Mouse (Mus musculus) liver, embryonic 13.5 days (tissue): Measurements from ENCODE around the gene Gm3448. TPM values are rescaled to one million over a fixed set of nuclear protein-coding genes. Genes with fewer than 3 reads are reported as not detected.
A peak's percentile ranks its signal among the peaks of the same experiment; 100 is the strongest.
"Not testable (repeated sequence)": the region's sequence is repeated elsewhere in the genome, so short reads cannot be mapped to it uniquely, and the experiment has no call there.

Experiments used
- ATAC-seq: fragments of 200-750 bp; cut with Nextera tagmentation; 2 replicates; pipeline ENCODE4 v1.8.0; 2017; ENCODE audit warnings: low read depth, mild to moderate bottlenecking, moderate number of reproducible peaks, moderate library complexity
- DNase-seq: peaks from one replicate; pipeline ENCODE4 v3.0.0; 2022
- H3K27ac ChIP-seq: fragments of 300-500 bp; sonication (generic); 2 replicates; pipeline ENCODE4 v1.5.1; 2015; ENCODE audit warnings: moderate library complexity, mild to moderate bottlenecking, inconsistent platforms
- H3K27me3 ChIP-seq: fragments of 300-500 bp; sonication (generic); 2 replicates; pipeline ENCODE4 v1.6.1; 2015; ENCODE audit warnings: mild to moderate bottlenecking, inconsistent platforms
- H3K36me3 ChIP-seq: fragments of 300-500 bp; sonication (generic); 2 replicates; pipeline ENCODE4 v1.6.1; 2015; ENCODE audit warnings: mild to moderate bottlenecking, inconsistent platforms
- H3K4me1 ChIP-seq: fragments of 300-500 bp; sonication (generic); replicated peaks from 2 replicates; pipeline ENCODE4 v1.6.1; 2015; ENCODE audit warnings: inconsistent platforms
- H3K4me2 ChIP-seq: fragments of 300-500 bp; sonication (generic); 2 replicates; pipeline ENCODE4 v1.6.1; 2015; ENCODE audit warnings: inconsistent platforms, mild to moderate bottlenecking, moderate library complexity
- H3K4me3 ChIP-seq: fragments of 300-500 bp; sonication (generic); replicated peaks from 2 replicates; pipeline ENCODE4 v1.5.1; 2015; ENCODE audit warnings: mild to moderate bottlenecking, inconsistent platforms
- H3K9ac ChIP-seq: fragments of 300-500 bp; sonication (generic); 2 replicates; pipeline ENCODE4 v1.6.1; 2015; ENCODE audit warnings: mild to moderate bottlenecking, inconsistent platforms
- H3K9me3 ChIP-seq: fragments of 300-500 bp; sonication (generic); replicated peaks from 2 replicates; pipeline ENCODE4 v1.6.1; 2016; ENCODE audit warnings: inconsistent platforms
- WGBS: fragments of 180-500 bp; shearing (Covaris S2); methylation state at CpG from one replicate; pipeline ENCODE4 v1.1.7; 2015; ENCODE audit not compliant: insufficient replicate concordance; 5-methylcytosine and 5-hydroxymethylcytosine counted together
- polyA plus RNA-seq: library from polyadenylated mRNA; unstranded; fragments of >200 nt; fragmentation: Nextera tagmentation; extraction: Ambion mirVana; gene quantifications from 2 replicates; pipeline ENCODE4 v1.2.1, GENCODE M21; 2015

Gm3448 gene
- polyA plus RNA-seq, 1 experiment from 2014 or later = 3.9 TPM

DNA sequence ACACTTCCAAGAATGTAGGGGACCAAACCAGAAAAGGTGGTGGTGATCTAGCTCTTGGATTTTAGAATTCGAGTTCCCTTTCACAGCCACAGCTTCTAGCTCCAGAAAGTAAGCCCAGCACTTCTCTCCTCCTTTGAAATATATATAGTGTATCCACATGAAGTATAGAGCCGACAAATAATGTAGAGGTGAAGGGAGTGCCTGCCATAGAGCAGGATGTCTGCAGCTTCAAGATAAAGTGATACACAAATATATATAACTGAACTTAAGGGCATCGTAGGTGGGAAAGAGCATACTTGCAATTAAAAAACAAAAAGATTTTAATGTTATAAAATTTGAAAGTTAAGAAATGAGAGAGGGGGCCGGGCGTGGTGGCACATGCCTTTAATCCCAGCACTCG is 15.8 kb downstream of the Gm3448 start:
- not testable (repeated sequence) for H3K27ac ChIP-seq, H3K9ac ChIP-seq, H3K36me3 ChIP-seq, H3K4me3 ChIP-seq, H3K4me1 ChIP-seq, DNase-seq, H3K4me2 ChIP-seq, H3K9me3 ChIP-seq, H3K27me3 ChIP-seq
- ATAC-seq = peak; percentile 15; the same call in 1 of the 2 replicates
- WGBS = no CpG with 5 or more reads among the region's 6 CpGs

DNA sequence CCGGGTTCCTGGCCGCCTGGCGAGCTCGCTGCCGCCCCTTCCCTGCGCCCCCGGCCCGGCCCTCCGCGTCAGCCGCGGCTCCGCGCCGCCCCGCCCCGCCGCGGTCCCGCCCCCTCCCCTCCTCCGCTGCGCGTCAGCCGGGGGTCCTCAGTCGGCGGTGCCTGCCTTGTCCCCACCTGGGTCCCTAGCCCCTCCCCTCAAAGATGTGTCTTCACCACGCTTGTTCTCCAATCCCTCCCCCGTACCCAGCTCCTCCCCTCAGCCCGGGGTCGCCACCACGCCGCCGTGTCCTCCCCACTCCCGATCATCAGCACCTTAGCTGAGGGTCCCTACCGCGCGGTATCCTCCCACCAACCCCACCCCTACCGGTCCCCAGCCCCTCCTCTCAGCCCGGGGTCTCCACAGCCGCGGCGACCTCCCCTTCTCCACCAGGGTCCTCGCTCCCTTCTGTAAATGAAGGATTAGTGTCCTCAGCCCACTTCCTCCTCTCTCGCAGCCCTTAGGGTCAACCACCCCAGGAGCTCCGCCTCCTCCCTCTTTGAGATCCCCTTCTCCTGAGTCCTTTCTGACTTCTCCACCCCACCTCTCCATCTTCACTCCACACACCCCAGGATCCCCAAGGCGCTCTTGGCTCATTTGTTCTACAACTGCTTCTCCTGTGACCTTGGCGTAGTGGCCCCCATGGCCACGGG is 16.7 kb downstream of the Gm3448 start:
- not testable (repeated sequence) for H3K4me2 ChIP-seq, H3K27me3 ChIP-seq, DNase-seq, H3K4me3 ChIP-seq, H3K9me3 ChIP-seq, H3K4me1 ChIP-seq, H3K27ac ChIP-seq, H3K9ac ChIP-seq, H3K36me3 ChIP-seq
- WGBS = no CpG with 5 or more reads among the region's 48 CpGs
- peak; percentile 52 for ATAC-seq

DNA sequence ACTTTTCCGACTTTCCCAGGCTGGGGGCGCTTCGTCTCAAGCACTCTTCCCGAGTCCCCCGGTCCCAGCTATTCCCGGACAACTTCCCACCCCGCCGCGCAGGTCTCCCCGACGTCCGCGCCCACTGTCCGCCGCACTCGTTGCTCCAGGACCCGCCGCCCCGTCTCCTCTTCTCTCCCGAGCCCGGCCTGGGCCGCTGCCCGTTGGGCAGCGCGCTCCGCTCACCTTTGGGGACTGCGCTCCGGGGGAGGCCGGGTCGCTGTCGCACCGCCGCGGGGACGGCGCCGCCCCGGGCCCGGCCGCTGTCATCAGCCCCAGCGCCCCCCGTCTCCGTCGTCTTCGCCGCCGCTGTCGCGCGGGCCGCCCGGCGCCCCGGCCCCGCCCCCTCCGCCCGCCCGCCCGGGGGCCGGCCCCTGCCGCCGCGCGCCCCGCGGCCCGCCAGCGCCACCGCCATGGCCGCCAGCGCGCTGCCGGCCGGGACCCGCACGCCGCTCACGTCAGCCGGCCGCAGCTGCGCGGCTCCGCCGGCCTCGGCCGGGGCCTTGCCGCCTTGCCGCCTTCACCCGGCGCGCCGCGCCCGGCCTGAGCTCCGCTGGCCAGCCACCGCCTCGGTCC is 17.4 kb downstream of the Gm3448 start:
- WGBS = no CpG with 5 or more reads among the region's 97 CpGs
- H3K4me3 ChIP-seq, H3K4me1 ChIP-seq, DNase-seq, H3K27me3 ChIP-seq, H3K27ac ChIP-seq, H3K9ac ChIP-seq, H3K36me3 ChIP-seq, H3K4me2 ChIP-seq, H3K9me3 ChIP-seq: not testable (repeated sequence)
- ATAC-seq = peak; percentile 71

DNA sequence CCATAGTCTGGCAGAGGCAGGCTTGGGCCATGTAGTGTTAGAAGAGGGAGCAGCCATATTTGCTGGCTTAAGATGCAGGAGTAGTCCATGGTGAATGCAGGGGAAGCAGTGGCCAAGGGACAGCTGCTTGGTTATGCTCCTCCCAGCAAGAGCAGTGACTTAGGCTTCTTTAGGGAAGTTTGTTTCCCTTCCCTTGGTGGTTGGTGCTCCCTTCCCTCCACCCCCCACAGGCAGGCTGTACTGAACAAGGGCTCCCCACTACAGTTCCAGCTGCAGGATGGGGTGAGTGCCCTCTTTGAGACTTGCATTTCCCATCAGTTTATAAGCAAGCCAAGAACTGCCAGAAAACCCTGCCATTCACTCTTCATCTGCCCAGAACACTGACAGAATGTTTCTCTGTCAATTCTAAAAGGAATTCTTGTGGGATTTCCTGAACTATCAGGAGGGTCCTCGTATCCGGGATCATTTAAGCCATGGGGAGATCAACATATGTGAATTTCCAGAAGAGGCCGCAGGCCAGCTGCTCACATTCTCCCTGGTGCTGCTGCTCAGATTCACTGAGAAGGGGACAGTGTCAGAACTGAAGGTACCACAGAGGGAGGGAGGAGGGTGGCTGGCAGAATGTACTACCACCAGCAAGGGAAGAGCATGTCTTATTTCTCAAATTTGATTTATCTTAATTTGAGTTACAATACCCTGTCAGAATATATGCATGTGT is 19.7 kb downstream of the Gm3448 start:
- WGBS = 83% methylated on average over 3 of the region's 3 CpGs
- Histone ChIP-seq H3K27ac (peak overlapping the region; percentile 77), H3K4me2 (peak overlapping the region; percentile 28; the same call in 1 of the 2 replicates)

DNA sequence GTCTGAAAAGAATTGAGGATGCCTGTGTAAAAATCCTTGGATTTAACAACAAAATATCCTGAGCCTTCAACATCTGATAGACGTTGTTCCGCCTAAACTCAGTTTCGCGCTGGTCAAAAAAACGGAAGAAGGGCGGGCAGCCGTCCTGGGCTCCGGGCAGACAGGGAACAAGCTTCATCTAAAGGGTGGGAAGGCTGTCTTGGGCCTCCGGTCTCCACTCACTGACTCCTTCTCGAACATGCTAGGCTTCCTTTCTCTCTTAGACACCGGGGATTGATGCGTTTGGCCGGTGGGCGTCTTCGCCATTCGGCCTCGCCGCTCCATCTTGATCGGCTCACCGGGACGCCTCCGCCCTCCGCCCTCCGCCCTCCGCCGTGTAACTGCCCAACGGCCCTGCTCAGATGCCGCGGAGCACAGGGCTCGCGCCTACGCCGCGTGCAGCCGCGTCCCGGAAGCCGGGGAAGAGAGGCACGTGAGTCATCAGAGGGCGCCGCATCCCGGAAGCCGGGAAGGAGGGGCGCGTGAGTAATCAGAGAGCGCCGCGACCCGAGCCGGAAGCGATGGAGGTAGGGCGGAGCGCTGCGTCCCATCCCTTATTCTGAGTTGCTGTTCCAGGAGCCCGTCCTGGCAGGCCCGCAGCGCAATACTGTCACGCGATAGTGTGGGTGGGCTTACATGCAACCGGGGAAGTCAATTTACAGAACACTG is 31.5 kb downstream of the Gm3448 start, which contains the start of gene Gm3435:
TSS of gene Gm3435 (plus strand) at position 471 of the 708 bp plus-strand sequence.
- not testable (repeated sequence) for H3K4me2 ChIP-seq, DNase-seq, H3K27me3 ChIP-seq, H3K36me3 ChIP-seq, H3K27ac ChIP-seq, H3K9ac ChIP-seq, H3K9me3 ChIP-seq, H3K4me3 ChIP-seq, H3K4me1 ChIP-seq
- WGBS = no CpG with 5 or more reads among the region's 60 CpGs
- peak; percentile 95 for ATAC-seq

More for the DNA sequence above, 19.7 kb downstream of the Gm3448 start:
- H3K27me3 ChIP-seq, H3K4me1 ChIP-seq, ATAC-seq, H3K9me3 ChIP-seq, H3K4me3 ChIP-seq, DNase-seq, H3K36me3 ChIP-seq: not testable (repeated sequence)
- H3K9ac ChIP-seq = peak overlapping the region; percentile 29; the same call in 1 of the 2 replicates

DNA sequence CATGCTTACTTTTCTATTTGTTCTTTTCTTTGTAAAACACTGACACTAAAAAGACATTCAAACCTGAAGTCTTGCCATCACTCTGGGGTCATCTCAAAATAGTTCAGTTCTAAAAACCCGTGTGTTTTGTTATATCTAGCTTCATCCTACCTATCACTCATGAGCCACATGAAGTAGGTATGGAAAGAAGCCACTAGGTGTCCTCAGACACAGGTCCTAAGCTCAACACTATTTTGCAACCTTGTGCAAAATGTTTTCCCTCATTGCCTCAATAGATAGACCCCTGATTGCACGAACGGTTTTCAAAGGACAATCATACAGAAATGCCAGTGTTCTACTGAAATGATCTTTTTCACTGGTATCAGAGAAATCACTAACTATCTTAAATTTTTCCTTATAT is 32.2 kb downstream of the Gm3448 start:
- ATAC-seq = peak; percentile 14; the same call in 1 of the 2 replicates
- no CpG with 5 or more reads among the region's 3 CpGs for WGBS

DNA sequence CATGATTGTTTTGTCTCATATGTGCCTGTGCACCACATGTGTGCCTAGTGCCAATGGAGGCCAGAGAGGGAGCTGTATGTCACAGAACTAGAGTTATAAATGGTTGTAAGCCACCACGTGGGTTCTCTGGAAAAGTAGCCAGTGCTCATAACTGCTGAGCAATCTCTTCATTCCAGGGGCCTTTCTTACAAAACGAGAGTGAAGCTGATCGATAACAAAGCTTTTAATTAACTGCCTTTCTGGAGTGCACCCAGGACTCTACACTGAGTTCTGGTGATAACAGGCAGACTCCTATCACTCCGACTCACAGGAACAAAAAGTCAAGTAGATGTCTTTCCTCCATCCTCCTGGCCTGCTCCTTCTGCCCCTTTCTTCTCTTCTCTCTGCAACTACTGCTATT is 41.3 kb downstream of the Gm3448 start:
- no CpG with 5 or more reads among the region's 4 CpGs for WGBS
- H3K9me3 ChIP-seq, H3K4me1 ChIP-seq, H3K27me3 ChIP-seq, H3K4me2 ChIP-seq, DNase-seq, H3K27ac ChIP-seq, H3K9ac ChIP-seq, H3K36me3 ChIP-seq, H3K4me3 ChIP-seq: not testable (repeated sequence)
- peak; percentile 81 for ATAC-seq

More for the DNA sequence above, 32.2 kb downstream of the Gm3448 start:
- not testable (repeated sequence) for H3K9ac ChIP-seq, H3K4me1 ChIP-seq, H3K27ac ChIP-seq, H3K36me3 ChIP-seq, H3K9me3 ChIP-seq, H3K27me3 ChIP-seq, H3K4me3 ChIP-seq, H3K4me2 ChIP-seq, DNase-seq

DNA sequence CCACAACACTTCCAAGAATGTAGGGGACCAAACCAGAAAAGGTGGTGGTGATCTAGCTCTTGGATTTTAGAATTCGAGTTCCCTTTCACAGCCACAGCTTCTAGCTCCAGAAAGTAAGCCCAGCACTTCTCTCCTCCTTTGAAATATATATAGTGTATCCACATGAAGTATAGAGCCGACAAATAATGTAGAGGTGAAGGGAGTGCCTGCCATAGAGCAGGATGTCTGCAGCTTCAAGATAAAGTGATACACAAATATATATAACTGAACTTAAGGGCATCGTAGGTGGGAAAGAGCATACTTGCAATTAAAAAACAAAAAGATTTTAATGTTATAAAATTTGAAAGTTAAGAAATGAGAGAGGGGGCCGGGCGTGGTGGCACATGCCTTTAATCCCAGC is 47.2 kb downstream of the Gm3448 start:
- not testable (repeated sequence) for H3K27ac ChIP-seq, ATAC-seq, H3K4me1 ChIP-seq, H3K27me3 ChIP-seq, H3K4me3 ChIP-seq, H3K36me3 ChIP-seq, DNase-seq, H3K9me3 ChIP-seq, H3K9ac ChIP-seq, H3K4me2 ChIP-seq
- WGBS = no CpG with 5 or more reads among the region's 5 CpGs

DNA sequence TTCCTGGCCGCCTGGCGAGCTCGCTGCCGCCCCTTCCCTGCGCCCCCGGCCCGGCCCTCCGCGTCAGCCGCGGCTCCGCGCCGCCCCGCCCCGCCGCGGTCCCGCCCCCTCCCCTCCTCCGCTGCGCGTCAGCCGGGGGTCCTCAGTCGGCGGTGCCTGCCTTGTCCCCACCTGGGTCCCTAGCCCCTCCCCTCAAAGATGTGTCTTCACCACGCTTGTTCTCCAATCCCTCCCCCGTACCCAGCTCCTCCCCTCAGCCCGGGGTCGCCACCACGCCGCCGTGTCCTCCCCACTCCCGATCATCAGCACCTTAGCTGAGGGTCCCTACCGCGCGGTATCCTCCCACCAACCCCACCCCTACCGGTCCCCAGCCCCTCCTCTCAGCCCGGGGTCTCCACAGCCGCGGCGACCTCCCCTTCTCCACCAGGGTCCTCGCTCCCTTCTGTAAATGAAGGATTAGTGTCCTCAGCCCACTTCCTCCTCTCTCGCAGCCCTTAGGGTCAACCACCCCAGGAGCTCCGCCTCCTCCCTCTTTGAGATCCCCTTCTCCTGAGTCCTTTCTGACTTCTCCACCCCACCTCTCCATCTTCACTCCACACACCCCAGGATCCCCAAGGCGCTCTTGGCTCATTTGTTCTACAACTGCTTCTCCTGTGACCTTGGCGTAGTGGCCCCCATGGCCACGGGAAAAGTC is 48.1 kb downstream of the Gm3448 start:
- H3K27ac ChIP-seq, H3K36me3 ChIP-seq, H3K4me1 ChIP-seq, H3K27me3 ChIP-seq, H3K4me2 ChIP-seq, DNase-seq, H3K4me3 ChIP-seq, H3K9me3 ChIP-seq, H3K9ac ChIP-seq: not testable (repeated sequence)
- no CpG with 5 or more reads among the region's 47 CpGs for WGBS
- peak; percentile 51 for ATAC-seq

DNA sequence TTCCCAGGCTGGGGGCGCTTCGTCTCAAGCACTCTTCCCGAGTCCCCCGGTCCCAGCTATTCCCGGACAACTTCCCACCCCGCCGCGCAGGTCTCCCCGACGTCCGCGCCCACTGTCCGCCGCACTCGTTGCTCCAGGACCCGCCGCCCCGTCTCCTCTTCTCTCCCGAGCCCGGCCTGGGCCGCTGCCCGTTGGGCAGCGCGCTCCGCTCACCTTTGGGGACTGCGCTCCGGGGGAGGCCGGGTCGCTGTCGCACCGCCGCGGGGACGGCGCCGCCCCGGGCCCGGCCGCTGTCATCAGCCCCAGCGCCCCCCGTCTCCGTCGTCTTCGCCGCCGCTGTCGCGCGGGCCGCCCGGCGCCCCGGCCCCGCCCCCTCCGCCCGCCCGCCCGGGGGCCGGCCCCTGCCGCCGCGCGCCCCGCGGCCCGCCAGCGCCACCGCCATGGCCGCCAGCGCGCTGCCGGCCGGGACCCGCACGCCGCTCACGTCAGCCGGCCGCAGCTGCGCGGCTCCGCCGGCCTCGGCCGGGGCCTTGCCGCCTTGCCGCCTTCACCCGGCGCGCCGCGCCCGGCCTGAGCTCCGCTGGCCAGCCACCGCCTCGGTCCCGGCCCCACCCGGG is 48.7 kb downstream of the Gm3448 start:
- not testable (repeated sequence) for H3K36me3 ChIP-seq, H3K27ac ChIP-seq, H3K4me1 ChIP-seq, H3K27me3 ChIP-seq, H3K9ac ChIP-seq, H3K4me2 ChIP-seq, H3K4me3 ChIP-seq, H3K9me3 ChIP-seq, DNase-seq
- no CpG with 5 or more reads among the region's 98 CpGs for WGBS
- peak; percentile 71 for ATAC-seq
